9 mouse cellular contexts compared by ENCODE assay signal in the genomic region with DNA sequence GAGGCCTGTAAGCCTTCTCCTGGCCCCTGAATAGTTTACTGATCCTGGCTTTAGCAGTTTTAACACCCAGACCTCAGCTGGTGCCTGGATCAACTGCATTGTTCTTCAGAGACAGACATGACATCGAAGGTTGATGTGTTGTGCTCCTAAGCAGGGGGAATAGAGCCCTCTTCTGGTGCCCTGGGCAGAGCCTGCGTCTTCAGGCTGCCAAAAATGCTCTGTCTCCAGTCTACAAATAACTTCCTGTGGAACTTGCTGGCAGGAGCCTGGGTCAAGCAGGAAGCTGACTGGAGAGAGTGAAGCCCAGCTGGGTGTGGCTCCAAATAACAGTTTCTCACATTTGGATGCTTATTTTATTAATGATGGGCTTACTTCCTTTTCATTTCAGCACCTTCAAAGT. TPM values are rescaled to one million over a fixed set of nuclear protein-coding genes. Genes with fewer than 3 reads are reported as not detected.
DNase-seq lines count a peak whose midpoint lies in the region; ATAC-seq and TF ChIP-seq lines count a peak whose summit lies in the region.
"Had no signal": no experiment of that assay in that cellular context is flagged by ENCODE, and none has a peak within 500 bp of the region (broad histone marks: within the 10 kb centered on the region; RNA-seq: fewer than 3 reads in every experiment).

No protein-coding gene starts in this region.

- H3K4me2 ChIP-seq in kidney, embryonic 16.5 days (replicated peaks; ENCODE audit: low read depth, low read length): no peak overlapping the region
- no peak overlapping the region for H3K4me2 ChIP-seq in forebrain, embryonic 13.5 days
- H3K4me2 ChIP-seq: limb, embryonic 12.5 days had no signal

- peak; percentile 45 for TF ChIP-seq CTCF in kidney, adult 2 months (conservative IDR thresholded peaks at IDR 0.05; ENCODE audit: insufficient read depth, insufficient read length, low read depth, low read length)

- no peaks in the 10 kb centered on the region for H3K36me3 ChIP-seq in kidney, adult 2 months (ENCODE audit: control insufficient read depth, insufficient read depth, low read length)
- no peaks in the 10 kb centered on the region for H3K36me3 ChIP-seq in kidney, embryonic 16.5 days (ENCODE audit: insufficient read depth, low read length)
- H3K36me3 ChIP-seq in forebrain, embryonic 13.5 days (ENCODE audit: poor library complexity, severe bottlenecking): no peaks in the 10 kb centered on the region
- H3K36me3 ChIP-seq: limb, embryonic 12.5 days had no signal

- peaks cover 12% of the 10 kb centered on the region for H3K4me1 ChIP-seq in kidney, adult 2 months (ENCODE audit: control insufficient read depth, insufficient read depth, low read length)
- peaks cover 9% of the 10 kb centered on the region; the same call in 1 of the 2 replicates for H3K4me1 ChIP-seq in kidney, embryonic 16.5 days (ENCODE audit: insufficient read depth, low read length)
- no peaks in the 10 kb centered on the region for H3K4me1 ChIP-seq in forebrain, embryonic 13.5 days
- H3K4me1 ChIP-seq: limb, embryonic 12.5 days had no signal

- peak; percentile 77 for DNase-seq in kidney, adult 2 months
- peak; percentile 57 for DNase-seq in NIH3T3 (ENCODE audit: low read depth)
- peak; percentile 44 for DNase-seq in fibroblast of lung, adult 2 months (ENCODE audit: low read depth)
- peak; percentile 48 to 59 for DNase-seq in kidney, adult 8-10 months
- DNase-seq in right cerebral cortex, adult 18-20 months: no peak

- H3K9me3 ChIP-seq in kidney, embryonic 16.5 days (ENCODE audit: low read length): no peaks in the 10 kb centered on the region
- H3K9me3 ChIP-seq in forebrain, embryonic 13.5 days (replicated peaks): no peaks in the 10 kb centered on the region
- H3K9me3 ChIP-seq: limb, embryonic 12.5 days had no signal

- H3K27ac ChIP-seq in kidney, adult 2 months (ENCODE audit: insufficient read depth, low read depth, low read length): peak overlapping the region; percentile 46
- H3K27ac ChIP-seq in kidney, embryonic 16.5 days (ENCODE audit: low read length): no peak overlapping the region
- no peak overlapping the region for H3K27ac ChIP-seq in forebrain, embryonic 13.5 days
- H3K27ac ChIP-seq: limb, embryonic 12.5 days had no signal

- no peak overlapping the region for H3K9ac ChIP-seq in kidney, embryonic 16.5 days (replicated peaks; ENCODE audit: low read length)
- H3K9ac ChIP-seq in forebrain, embryonic 13.5 days: no peak overlapping the region
- H3K9ac ChIP-seq: limb, embryonic 12.5 days had no signal

- H3K27me3 ChIP-seq in kidney, adult 2 months (replicated peaks; ENCODE audit: control insufficient read depth, insufficient read depth, low read length): no peaks in the 10 kb centered on the region
- H3K27me3 ChIP-seq in kidney, embryonic 16.5 days (ENCODE audit: insufficient read depth, low read length): no peaks in the 10 kb centered on the region; the same call in 1 of the 2 replicates
- no peaks in the 10 kb centered on the region for H3K27me3 ChIP-seq in forebrain, embryonic 13.5 days

- WGBS in kidney, adult 2 months: 11% methylated on average over 2 of the region's 2 CpGs
- 41% methylated on average over 2 of the region's 2 CpGs for WGBS in kidney, embryonic 16.5 days
- 51% methylated on average over 2 of the region's 2 CpGs for WGBS in forebrain, embryonic 13.5 days

- no peak for TF ChIP-seq POLR2A in kidney, adult 2 months (IDR thresholded peaks at IDR 0.05; ENCODE audit: low read depth, low read length)

- no peak overlapping the region for H3K4me3 ChIP-seq in kidney, adult 2 months (ENCODE audit: insufficient read depth, low read depth, low read length)
- no peak overlapping the region for H3K4me3 ChIP-seq in kidney, embryonic 16.5 days (ENCODE audit: low read length)
- H3K4me3 ChIP-seq in forebrain, embryonic 13.5 days: no peak overlapping the region
- H3K4me3 ChIP-seq: limb, embryonic 12.5 days had no signal

- no peak for ATAC-seq in kidney, embryonic 16.5 days (ENCODE audit: low FRiP score, low TSS enrichment)
- ATAC-seq in megakaryocyte progenitor cell, adult 5-6 weeks (replicated peaks; ENCODE audit: poor library complexity): peak; percentile 25
- no peak for ATAC-seq in forebrain, embryonic 13.5 days

RNA-seq across cellular contexts. Expression of gene Msn, which starts 37.4 kb away (rescaled TPM):
- 82.2 and 101 TPM in 2 replicates for polyA plus RNA-seq in kidney, adult 2 months (2012; rRNA removed)
- 140 and 149 TPM in 2 replicates for polyA plus RNA-seq in kidney, embryonic 16.5 days (2015; fragmentation: Nextera tagmentation; extraction: Ambion mirVana)
- total RNA-seq in megakaryocyte progenitor cell, adult 5-6 weeks (2015): 255 and 258 TPM in 2 replicates
- total RNA-seq in megakaryocyte progenitor cell, adult 5-6 weeks (2017): 86.4 and 103 TPM in 2 replicates
- polyA plus RNA-seq in forebrain, embryonic 13.5 days (2015; fragmentation: Nextera tagmentation; extraction: Ambion mirVana): 50.7 and 54.1 TPM in 2 replicates
